Mouse (Mus musculus): ENCODE measurements around the gene Gm27029.

DNA sequence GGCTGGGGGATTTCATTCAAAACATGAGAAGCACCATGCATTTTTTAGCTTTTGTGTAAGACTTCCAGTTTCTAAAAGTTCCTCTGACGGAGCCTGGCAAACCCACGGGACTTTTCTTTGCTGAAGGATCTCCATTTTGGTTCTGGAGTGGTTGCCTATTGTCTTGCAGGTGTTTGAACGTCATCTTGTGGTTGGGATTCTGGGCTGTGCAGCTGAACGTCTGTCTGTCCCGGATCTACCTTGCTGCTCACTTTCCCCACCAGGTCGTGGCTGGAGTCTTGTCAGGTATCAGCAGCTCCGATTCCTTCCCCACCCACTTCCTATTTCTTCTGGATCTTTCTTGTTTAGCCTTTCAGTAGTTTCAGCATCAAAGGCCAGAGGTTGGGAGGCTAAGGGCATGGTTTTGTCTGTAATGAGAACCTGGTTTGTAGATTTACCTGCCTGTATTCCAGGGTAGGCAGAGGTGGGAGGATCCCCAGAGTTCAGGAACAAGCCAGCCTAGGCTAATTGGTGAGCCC lies 50.1 kb downstream of the Gm27029 start:
- TF ChIP-seq POLR2A (IDR thresholded peaks at IDR 0.05; ENCODE audit: low read depth, low read length), result peak; percentile 18
- no peak for TF ChIP-seq CTCF (conservative IDR thresholded peaks at IDR 0.05; ENCODE audit: insufficient read depth, insufficient read length, low read depth, low read length)
